Mouse (Mus musculus) midbrain, embryonic 16.5 days (tissue): ENCODE measurements around the gene Six3. TPM values are rescaled to one million over a fixed set of nuclear protein-coding genes. Genes with fewer than 3 reads are reported as not detected.
A peak's percentile ranks its signal among the peaks of the same experiment; 100 is the strongest.

Experiments
- ATAC-seq: fragments of 200-750 bp; cut with Nextera tagmentation; 2 replicates; pipeline ENCODE4 v1.8.0; 2017; ENCODE audit warnings: moderate TSS enrichment
- H3K27ac ChIP-seq: fragments of 300-500 bp; sonication (generic); 2 replicates; pipeline ENCODE4 v1.5.1; 2014; ENCODE audit warnings: mild to moderate bottlenecking, low read length, mixed read lengths
- H3K27me3 ChIP-seq: fragments of 300-500 bp; sonication (generic); 2 replicates; pipeline ENCODE4 v1.6.1; 2014; ENCODE audit warnings: low read depth, low read length, mixed read lengths; ENCODE audit not compliant: control insufficient read depth, insufficient read depth
- H3K36me3 ChIP-seq: fragments of 300-500 bp; sonication (generic); 2 replicates; pipeline ENCODE4 v1.6.1; 2014; ENCODE audit warnings: mild to moderate bottlenecking, low read length, moderate library complexity, mixed read lengths; ENCODE audit not compliant: control insufficient read depth, insufficient read depth
- H3K4me1 ChIP-seq: fragments of 300-500 bp; sonication (generic); 2 replicates; pipeline ENCODE4 v1.6.1; 2014; ENCODE audit warnings: mild to moderate bottlenecking, low read length, mixed read lengths; ENCODE audit not compliant: control insufficient read depth, insufficient read depth
- H3K4me2 ChIP-seq: fragments of 300-500 bp; sonication (generic); 2 replicates; pipeline ENCODE4 v1.6.1; 2014; ENCODE audit warnings: mild to moderate bottlenecking, low read length, mixed read lengths
- H3K4me3 ChIP-seq: fragments of 300-500 bp; sonication (generic); 2 replicates; pipeline ENCODE4 v1.5.1; 2014; ENCODE audit warnings: low read depth, mild to moderate bottlenecking, low read length, moderate library complexity, mixed read lengths
- H3K9ac ChIP-seq: fragments of 300-500 bp; sonication (generic); 2 replicates; pipeline ENCODE4 v1.6.1; 2014; ENCODE audit warnings: low read depth, low read length, mixed read lengths
- H3K9me3 ChIP-seq: fragments of 300-500 bp; sonication (generic); replicated peaks from 2 replicates; pipeline ENCODE4 v1.6.1; 2014; ENCODE audit warnings: mild to moderate bottlenecking, low read length, mixed read lengths; ENCODE audit not compliant: control insufficient read depth, poor library complexity, severe bottlenecking
- WGBS: fragments of 180-500 bp; shearing (Covaris S2); extraction: QIAGEN DNeasy Blood & Tissue Kit; methylation state at CpG from one replicate; pipeline ENCODE4 v1.1.7; 2014; 5-methylcytosine and 5-hydroxymethylcytosine counted together
- polyA plus RNA-seq: library from polyadenylated mRNA; unstranded; fragments of >200 nt; fragmentation: Nextera tagmentation; extraction: Ambion mirVana; gene quantifications from 2 replicates; pipeline ENCODE4 v1.2.1, GENCODE M21; 2015

Gene Six3
- polyA plus RNA-seq, 1 experiment from 2014 or later = 19.1 TPM

DNA sequence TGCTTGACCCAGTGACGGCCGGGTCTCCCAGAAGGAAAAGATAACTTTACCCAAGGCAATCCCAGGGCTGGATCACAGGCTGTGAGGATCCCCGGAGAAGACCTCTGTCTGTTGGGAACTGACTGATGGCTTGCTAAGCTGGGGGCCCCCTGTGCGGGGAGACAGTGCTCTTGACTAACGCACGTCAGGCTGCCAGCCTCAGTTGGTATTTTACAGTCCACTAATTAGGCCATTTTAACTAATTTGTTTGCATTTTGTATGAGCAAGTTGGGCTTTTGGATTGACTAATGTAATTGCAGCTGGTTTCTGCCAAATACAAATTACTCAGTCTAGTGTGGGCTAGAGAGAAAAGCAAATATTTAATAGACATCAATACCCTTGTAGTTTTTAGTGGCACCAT, 21.4 kb upstream of the Six3 start:
- Histone ChIP-seq H3K27ac (no peak overlapping the region), H3K9me3 (no peaks in the 10 kb centered on the region), H3K4me2 (no peak overlapping the region), H3K27me3 (peaks cover 3% of the 10 kb centered on the region; the same call in 1 of the 2 replicates), H3K4me1 (no peaks in the 10 kb centered on the region), H3K9ac (no peak overlapping the region), H3K36me3 (no peaks in the 10 kb centered on the region), H3K4me3 (no peak overlapping the region)
- 68% methylated on average over 6 of the region's 6 CpGs for WGBS
- ATAC-seq = no peak

GRCm38 (mm10) chr17:85595853-85596252, 17.6 kb upstream of the Six3 start:
- 62% methylated on average over 10 of the region's 10 CpGs for WGBS
- H3K9ac ChIP-seq = no peak overlapping the region
- no peaks in the 10 kb centered on the region for H3K36me3 ChIP-seq
- H3K9me3 ChIP-seq = no peaks in the 10 kb centered on the region
- no peak; the same call in 1 of the 2 replicates for ATAC-seq
- H3K4me1 ChIP-seq = no peaks in the 10 kb centered on the region
- no peak overlapping the region for H3K4me2 ChIP-seq
- H3K27me3 ChIP-seq = peaks cover 5% of the 10 kb centered on the region
- no peak overlapping the region for H3K4me3 ChIP-seq
- H3K27ac ChIP-seq = no peak overlapping the region

DNA sequence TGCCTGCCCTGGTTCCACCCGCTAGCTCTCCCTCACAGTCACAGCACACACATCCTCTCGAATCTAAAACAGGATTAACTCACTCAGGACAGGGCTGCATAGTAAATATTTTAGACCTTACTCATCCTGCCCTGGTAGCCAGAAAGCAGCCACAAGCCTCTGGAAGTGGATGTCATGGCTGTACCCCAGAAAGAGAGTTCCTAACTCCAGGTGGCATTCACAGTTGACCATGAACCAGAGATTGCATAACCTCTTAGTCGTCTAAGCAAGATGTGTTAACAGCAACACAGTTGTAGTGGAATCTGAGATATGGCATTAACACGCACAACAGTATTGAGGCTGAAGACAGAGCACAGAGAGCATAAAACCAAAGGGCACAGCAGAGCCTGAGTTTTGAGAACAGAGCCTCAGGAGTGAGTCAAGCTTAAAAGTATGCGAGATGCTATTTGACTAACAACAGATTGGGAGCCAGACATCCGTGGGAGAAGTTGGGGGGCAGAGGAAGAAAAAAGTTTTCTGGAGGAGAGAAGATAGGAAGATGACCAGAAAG, 17.0 kb upstream of the Six3 start:
- H3K36me3 ChIP-seq = no peaks in the 10 kb centered on the region
- no peak overlapping the region for H3K4me3 ChIP-seq
- no peak overlapping the region for H3K4me2 ChIP-seq
- no peak overlapping the region for H3K27ac ChIP-seq
- no peaks in the 10 kb centered on the region for H3K9me3 ChIP-seq
- no peak for ATAC-seq
- 53% methylated on average over 6 of the region's 6 CpGs for WGBS
- H3K9ac ChIP-seq = no peak overlapping the region
- H3K27me3 ChIP-seq = peaks cover 5% of the 10 kb centered on the region
- H3K4me1 ChIP-seq = no peaks in the 10 kb centered on the region

DNA sequence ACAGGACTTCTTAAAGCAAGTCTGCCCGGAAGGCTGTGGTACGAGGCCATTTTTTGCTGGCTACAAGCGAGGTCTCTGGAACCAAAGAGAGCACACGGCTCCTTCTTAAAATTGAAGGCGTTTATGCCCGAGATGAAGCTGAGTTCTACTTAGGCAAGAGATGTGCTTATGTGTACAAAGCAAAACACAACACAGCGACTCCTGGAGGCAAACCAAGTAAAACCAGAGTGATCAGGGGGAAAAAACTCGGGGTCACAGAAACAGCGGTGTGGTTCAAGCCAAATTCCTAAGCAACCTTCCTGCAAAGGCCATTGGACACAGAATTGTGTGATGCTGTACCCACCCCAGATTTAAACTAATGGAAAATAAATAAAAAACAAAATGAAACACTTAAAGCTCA, 13.9 kb upstream of the Six3 start:
- Histone ChIP-seq H3K4me1 (no peaks in the 10 kb centered on the region), H3K9ac (no peak overlapping the region), H3K9me3 (no peaks in the 10 kb centered on the region), H3K36me3 (no peaks in the 10 kb centered on the region), H3K4me3 (no peak overlapping the region), H3K27me3 (peaks cover 23% of the 10 kb centered on the region), H3K27ac (no peak overlapping the region), H3K4me2 (no peak overlapping the region)
- WGBS = 55% methylated on average over 9 of the region's 9 CpGs
- no peak for ATAC-seq

DNA sequence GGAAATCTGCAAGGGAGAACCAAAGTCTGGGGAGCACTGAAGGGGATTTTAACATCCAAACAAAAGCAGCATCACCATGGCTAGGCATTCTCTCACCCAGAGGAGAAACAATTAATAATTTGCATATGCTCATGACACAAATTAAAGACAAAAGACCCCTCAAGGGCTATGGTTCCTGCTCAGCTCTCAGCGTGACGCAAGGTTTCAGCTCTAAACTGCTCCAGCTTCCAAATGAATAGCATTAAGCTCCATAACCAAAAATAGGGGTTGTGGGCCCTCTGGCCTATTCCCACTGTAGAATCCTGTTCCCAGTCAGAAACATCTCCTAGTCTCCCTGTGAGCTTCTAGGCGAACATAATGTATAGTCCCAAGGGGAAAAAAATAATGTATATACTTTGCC, 6.9 kb upstream of the Six3 start:
- no peaks in the 10 kb centered on the region for H3K36me3 ChIP-seq
- 12% methylated on average over 3 of the region's 3 CpGs for WGBS
- no peak for ATAC-seq
- no peaks in the 10 kb centered on the region for H3K9me3 ChIP-seq
- no peak overlapping the region for H3K4me3 ChIP-seq
- H3K4me2 ChIP-seq = no peak overlapping the region
- H3K27ac ChIP-seq = 0 out of 2 replicates have a peak overlapping the region, but pooled peaks have one; percentile 31
- H3K27me3 ChIP-seq = peaks cover 64% of the 10 kb centered on the region
- no peak overlapping the region for H3K9ac ChIP-seq
- no peaks in the 10 kb centered on the region for H3K4me1 ChIP-seq

DNA sequence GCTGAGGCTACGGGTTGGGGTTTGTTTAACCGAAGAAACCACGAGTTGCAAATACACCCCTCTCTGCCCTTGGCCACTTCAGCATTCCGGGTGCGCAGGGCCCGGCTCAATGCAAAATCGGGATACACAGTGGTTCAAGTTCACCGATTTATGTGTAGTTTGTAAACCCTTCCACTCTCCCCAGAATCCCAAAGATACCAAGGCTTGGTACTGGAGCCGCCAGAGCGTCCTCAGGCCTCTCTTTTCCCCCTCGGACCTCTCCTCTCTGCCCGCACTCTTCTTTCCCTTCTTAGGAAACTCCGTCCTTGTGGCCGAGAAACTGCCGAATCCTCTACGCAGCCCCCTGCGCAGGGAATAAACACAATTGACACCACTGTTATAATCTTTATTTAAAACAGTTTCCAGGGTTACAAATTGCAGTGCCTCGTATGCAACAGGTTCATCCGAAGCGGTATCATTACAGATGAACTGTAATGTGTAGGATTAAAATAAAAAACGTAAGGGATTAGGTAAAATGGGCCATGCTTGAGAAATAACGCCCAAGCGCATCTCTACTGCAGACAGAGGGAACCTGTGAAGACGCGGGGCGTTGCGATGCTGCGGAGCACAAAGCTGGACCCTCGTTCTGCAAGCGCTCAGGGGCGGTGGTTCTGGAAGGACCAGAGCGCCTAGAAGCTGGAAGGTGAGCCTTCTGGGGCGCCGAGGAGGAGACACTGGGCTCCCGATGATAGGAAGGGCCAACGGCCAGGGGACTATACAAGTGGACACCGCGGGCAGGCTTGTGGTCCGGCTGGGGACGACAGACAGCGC, 5.6 kb upstream of the Six3 start:
- no peaks in the 10 kb centered on the region for H3K36me3 ChIP-seq
- H3K4me1 ChIP-seq = no peaks in the 10 kb centered on the region
- peak overlapping the region; percentile 56 for H3K27ac ChIP-seq
- no peak overlapping the region for H3K4me3 ChIP-seq
- H3K9me3 ChIP-seq = no peaks in the 10 kb centered on the region
- peaks cover 72% of the 10 kb centered on the region for H3K27me3 ChIP-seq
- H3K4me2 ChIP-seq = peak overlapping the region; percentile 28
- no peak for ATAC-seq
- H3K9ac ChIP-seq = peak overlapping the region; percentile 26; the same call in 1 of the 2 replicates
- WGBS = 2% methylated on average over 41 of the region's 41 CpGs

DNA sequence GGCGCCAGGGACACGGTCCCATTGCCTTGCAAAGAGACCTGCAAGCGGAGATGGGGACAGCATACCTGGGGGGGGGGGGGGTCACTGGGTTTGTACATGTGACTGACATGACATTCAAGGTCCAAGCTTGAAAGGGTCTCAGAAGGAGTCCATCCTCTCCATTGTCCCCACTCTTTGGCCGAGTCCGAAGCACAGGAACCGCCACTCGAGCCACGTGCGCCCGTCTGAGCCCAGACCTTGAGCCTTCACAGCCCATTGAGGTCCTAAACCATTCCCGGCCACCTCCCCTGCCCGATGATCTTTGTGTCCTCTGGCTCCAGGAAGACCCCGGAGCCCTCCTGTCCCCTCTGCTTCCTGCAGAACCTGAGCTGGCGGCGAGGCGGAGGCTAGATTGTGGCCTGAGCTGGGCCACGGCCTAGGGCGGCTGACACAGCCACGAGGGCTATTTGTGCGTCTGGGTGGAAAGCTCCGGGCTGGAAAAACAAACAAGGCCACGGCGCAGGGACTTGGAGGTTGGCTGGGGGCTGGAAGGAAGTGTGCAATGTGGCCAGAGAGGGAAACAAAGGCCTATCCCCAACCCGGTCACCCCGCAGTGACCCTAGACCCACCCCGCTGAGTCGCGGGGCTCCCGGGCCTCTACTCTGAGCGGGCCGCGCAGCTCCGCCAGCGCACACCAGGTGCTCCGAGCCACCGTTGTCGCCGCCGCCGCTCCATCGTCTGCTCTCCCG, 4.9 kb upstream of the Six3 start:
- H3K4me1 ChIP-seq = no peaks in the 10 kb centered on the region
- ATAC-seq = no peak

DNA sequence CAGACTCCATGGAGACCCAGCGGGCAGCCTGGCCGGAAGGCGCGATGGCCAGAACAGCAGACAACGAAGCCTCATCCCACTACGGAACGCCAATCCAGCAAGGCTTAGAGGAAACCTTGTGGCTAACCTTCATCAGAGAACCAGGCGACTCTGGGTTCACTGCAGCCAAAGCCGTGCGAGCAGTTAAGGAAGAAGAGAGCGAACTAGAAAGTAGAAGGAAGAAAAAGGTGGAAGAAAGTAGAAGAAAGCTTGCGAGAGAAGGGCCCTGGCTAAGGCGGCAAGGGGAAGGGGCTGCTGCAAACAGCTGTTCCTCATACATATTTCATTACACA, 4.3 kb upstream of the Six3 start:
- peak overlapping the region; percentile 59 for H3K27ac ChIP-seq
- peak overlapping the region; percentile 39; the same call in 1 of the 2 replicates for H3K9ac ChIP-seq
- H3K4me1 ChIP-seq = no peaks in the 10 kb centered on the region
- peak overlapping the region; percentile 28 for H3K4me2 ChIP-seq
- H3K36me3 ChIP-seq = no peaks in the 10 kb centered on the region
- under 1% methylated on average over 13 of the region's 13 CpGs for WGBS
- H3K9me3 ChIP-seq = no peaks in the 10 kb centered on the region
- ATAC-seq = no peak
- peaks cover 76% of the 10 kb centered on the region for H3K27me3 ChIP-seq
- H3K4me3 ChIP-seq = peak overlapping the region; percentile 11; the same call in 1 of the 2 replicates

More for the DNA sequence above, 4.9 kb upstream of the Six3 start:
- Histone ChIP-seq H3K9me3 (no peaks in the 10 kb centered on the region), H3K27ac (peak overlapping the region; percentile 59), H3K27me3 (peaks cover 72% of the 10 kb centered on the region), H3K4me3 (peak overlapping the region; percentile 11; the same call in 1 of the 2 replicates), H3K9ac (peak overlapping the region; percentile 39; the same call in 1 of the 2 replicates), H3K36me3 (no peaks in the 10 kb centered on the region), H3K4me2 (peak overlapping the region; percentile 28)
- WGBS = 1% methylated on average over 42 of the region's 42 CpGs
